Mouse (Mus musculus) ES-CJ7 (cell line): Measurements from ENCODE around the gene Dixdc1.
"Not testable (repeated sequence)": the region's sequence is repeated elsewhere in the genome, so short reads cannot be mapped to it uniquely, and the experiment has no call there.

Experiments
- DNase-seq: peaks from one replicate; pipeline ENCODE4 v3.0.0; 2011; ENCODE audit warnings: low read depth, low spot score

Dixdc1 gene

DNA sequence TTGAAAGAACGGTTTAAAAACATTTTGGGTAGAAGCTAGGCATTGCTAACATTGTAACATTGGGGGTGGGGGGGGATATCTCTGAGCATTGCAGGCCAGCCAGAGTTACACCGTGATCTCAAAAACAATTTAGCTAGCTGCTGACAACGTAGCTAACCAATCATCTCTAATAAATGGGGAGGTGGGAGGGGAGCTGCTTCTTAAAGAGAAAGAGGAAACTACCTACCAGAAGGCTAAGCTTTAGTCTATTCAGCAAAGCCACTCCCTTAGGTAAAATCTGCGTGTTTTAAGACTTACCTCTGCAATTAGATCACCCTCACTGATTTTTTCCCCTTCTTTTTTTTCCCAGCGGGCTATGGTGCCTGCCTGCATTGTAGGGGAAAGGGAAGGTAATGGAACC, 80.9 kb downstream of the Dixdc1 start:
- no peak for DNase-seq

DNA sequence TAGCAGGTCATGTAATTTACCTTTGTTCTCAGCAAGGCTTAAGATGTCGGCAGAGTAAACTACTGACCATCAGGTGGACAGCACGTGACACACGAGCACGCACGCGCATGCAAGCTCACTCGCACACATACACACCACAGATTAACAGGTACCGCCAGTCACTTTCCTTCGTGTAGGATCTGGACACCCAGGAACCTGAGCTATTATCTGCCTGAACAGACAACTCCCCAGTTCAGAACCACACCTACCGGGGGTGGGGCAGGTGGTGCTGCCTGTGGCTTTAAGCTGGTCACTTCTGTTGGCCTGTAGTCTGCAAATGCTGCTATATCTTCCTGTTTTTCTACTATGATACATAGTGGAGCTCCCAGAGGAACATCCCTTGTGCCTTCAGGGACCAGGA, 88.8 kb downstream of the Dixdc1 start:
- no peak for DNase-seq

DNA sequence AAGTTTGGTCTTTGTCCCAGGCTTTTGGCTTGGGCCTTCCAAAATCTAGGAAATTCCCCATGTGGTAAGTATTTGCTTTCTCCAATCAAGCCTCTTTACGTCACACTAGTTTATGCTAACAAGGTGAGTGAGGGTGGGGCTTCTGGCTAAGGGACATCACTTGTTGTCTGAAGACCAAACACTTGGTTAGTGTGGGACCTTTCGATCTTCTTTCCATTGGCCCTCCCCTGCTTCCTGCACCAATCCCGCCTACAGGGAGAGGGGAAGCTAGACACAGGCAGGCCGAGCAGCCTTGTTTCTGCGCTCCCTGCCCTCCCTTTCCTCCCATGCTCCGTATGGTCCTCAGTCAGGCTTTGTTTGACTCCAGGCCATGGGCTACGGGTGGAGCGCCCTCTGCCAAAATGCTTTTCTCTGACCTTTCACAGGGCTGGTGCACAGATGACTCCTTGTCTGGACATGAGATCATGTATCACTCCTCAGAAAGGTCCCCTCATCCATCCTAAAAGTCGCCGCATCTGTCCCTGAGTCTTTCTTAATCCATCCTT, 92.4 kb downstream of the Dixdc1 start:
- DNase-seq: peak; percentile 85

DNA sequence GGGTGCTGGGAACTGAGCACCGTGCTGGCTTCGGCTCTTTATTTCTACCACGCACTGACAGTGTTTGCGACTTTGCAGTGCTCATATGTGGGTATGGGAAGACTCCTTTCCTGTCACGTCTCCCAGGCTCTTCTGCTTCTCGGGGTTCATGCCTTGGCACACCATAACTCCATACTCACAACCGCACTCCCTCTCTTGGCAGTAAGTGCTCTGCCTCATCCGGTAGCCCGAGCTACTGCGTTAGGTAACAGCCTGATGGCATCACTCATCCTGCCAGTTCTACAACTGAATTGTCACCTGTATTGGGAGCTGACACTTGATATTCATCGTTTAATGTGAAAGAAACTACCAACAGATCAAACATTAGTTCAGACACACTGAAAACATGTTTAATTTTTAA, 105.0 kb downstream of the Dixdc1 start:
- no peak for DNase-seq

DNA sequence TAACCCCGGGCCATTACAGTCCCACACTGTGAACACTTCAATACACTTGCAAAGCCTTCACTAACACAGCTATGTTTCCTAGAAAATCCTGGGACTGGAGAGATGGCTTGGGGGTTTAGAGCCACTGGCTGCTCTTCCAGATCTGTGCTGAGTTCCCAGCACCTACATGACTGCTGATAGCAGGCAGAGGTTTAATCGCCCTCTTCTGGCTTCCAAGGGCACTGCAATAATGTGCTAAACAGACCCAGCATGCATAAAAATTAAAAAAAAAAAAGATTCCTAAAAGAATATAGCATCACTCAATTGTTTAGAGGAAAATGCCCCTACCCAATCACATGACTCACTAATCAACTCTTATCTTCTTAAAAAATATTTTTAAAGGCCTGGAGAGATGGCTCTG, 106.3 kb downstream of the Dixdc1 start:
- no peak for DNase-seq

DNA sequence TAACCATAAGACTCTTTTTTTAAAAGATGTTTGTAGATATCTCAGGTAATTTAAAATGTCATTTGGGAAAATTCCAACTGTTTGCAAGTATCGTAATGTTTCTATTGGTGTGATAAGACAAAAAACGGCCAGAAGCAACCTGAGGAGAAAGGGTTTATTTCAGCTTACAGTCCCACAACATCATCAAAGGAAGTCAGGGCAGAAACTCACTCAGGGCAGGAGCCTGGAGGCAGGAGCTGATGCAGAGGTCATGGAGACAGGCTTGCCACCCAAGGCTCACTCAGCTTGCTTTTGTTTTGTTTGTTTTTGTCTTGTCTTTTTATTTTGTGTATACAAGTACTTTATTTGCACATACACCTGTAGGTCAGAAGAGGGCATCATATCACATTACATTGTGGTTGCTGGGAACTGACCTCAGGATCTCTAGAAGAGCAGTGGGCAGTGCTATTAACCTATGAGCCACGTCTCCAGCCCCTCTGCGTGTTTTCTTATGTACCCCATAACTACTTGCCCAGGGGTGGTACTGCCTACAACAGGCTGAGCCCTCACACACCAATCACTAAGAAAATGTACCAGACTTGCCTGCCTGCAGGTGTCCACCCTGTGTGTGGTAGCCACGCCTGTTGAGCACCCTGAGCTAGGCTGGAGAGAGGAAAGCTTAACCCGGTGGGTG, 107.2 kb downstream of the Dixdc1 start:
- peak; percentile 10 for DNase-seq

DNA sequence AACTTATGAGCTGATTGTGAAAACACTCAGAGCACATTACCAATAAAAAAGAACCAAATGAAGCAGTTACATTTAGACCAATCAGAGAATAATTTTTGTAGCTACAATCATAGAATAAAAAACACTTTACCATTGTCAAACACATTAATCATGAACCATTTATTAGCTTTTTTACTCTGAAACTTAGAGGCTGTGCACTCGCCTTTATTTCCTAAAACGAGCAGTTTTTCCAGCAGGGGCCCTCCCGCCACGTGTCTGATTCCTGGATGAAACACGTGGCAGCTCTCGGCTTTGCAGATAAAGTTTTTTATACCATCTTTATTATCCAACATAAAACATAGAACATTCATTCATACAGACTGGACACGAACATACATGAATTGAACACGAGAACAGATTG, 108.4 kb downstream of the Dixdc1 start:
- DNase-seq: not testable (repeated sequence)

DNA sequence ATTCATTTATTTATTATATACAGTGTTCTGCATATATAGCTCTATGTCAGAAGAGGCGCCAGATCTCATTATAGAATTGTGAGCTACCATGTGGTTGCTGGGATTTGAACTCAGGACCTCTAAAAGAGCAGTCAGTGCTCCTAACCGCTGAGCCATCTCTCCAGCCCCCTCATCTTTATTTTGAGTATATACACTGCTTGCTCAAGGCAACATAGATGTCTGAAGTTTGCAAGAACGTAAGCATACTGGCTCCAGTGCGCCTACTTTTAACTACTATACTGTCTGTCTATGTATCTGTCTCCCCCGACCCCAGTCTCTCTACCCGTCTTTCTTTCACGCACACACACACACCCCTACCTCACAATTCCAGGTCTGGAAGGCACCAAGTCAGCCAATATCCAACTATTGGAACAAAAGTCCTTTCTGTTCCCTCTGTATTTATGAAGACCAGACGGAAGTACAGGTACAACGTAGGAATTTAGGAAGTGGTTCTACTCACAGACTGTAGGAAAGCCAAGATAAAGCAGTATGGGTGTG, 121.5 kb downstream of the Dixdc1 start:
- DNase-seq: no peak

DNA sequence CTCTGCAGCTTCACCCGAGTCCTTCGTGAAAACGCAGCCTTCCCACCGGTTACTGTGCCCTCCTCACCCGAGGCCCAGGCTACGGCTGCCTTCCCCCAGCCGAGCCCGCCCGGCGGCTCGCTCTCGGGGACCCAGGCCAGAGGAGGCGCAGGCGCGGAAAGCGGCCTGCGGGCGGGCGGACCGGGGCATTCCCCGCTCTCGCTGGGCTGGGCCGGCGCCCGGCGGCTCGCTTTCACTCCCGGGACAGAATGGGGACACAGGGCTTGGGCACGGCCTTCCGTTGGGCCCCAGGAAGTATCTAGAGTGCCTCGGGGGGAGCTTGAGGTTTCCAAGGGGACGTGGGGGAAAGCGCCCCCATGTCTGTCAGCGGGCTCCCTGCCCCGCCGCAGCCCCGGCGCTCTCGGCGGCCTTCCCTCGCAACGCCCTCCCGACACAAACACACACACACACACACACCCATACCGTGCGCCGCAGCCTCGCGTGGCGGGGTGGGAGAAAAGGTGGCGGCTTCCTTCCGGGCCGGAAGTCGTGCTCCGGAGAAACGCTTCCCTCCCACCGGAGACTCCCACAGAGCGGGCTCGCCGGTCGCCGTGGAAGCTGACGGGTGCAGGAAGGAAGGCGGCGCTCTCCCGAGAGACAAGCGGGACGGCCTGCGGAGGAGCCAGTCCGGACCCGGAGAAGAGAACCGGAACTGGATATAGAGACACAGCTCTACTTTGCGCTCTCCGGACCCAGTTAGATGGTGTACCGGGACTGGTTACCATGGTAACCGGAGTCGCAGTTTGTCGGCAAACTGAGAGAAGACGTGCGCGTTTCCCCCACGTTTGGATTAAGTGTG, 122.3 kb downstream of the Dixdc1 start, which contains the start of the genes Pih1d2 and Nkapd1:
Gene Pih1d2, plus strand, starts transcription at position 556 of the 838 bp plus-strand sequence.
Gene Nkapd1, minus strand, starts transcription at position 699 of the 838 bp plus-strand sequence.
- peak; percentile 93 for DNase-seq

DNA sequence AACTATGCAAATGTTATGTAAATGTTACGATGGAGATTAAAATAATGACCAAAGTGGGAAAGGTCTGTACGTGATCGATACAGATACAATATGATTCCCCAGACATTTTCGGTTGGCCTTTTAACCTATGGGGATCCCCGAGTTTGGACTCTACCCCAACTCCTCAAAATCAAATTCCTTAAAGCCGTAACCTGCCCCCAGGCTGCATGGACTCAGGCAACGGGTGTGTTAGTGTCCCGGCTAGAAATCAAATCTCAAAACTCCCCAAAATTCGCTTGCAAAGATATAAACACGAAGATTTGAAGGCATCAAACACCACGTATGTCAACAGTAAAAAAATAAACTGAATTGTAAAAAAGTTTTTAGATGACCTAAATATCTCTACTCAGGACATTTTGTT, 123.2 kb downstream of the Dixdc1 start:
- DNase-seq: no peak
